Mouse (Mus musculus) embryonic facial prominence, embryonic 12.5 days (tissue): ENCODE results near the gene Gm3676. TPM values are rescaled to one million over a fixed set of nuclear protein-coding genes. Genes with fewer than 3 reads are reported as not detected.
"Not testable (repeated sequence)": the region's sequence is repeated elsewhere in the genome, so short reads cannot be mapped to it uniquely, and the experiment has no call there.

Experiments
- ATAC-seq: fragments of 200-750 bp; cut with Nextera tagmentation; 2 replicates; pipeline ENCODE4 v1.8.0; 2017; ENCODE audit not compliant: insufficient number of reproducible peaks, insufficient read depth, low FRiP score, low TSS enrichment
- H3K27ac ChIP-seq: fragments of 300-500 bp; sonication (generic); 2 replicates; pipeline ENCODE4 v1.5.1; 2016; ENCODE audit warnings: mild to moderate bottlenecking
- H3K27me3 ChIP-seq: fragments of 300-500 bp; sonication (generic); 2 replicates; pipeline ENCODE4 v1.6.1; 2016; ENCODE audit warnings: mild to moderate bottlenecking, moderate library complexity
- H3K36me3 ChIP-seq: fragments of 300-500 bp; sonication (generic); 2 replicates; pipeline ENCODE4 v1.6.1; 2016; ENCODE audit warnings: mild to moderate bottlenecking
- H3K4me1 ChIP-seq: fragments of 300-500 bp; sonication (generic); 2 replicates; pipeline ENCODE4 v1.6.1; 2016
- H3K4me2 ChIP-seq: fragments of 300-500 bp; sonication (generic); replicated peaks from 2 replicates; pipeline ENCODE4 v1.6.1; 2016; ENCODE audit warnings: mild to moderate bottlenecking, moderate library complexity
- H3K4me3 ChIP-seq: fragments of 300-500 bp; sonication (generic); 2 replicates; pipeline ENCODE4 v1.5.1; 2016; ENCODE audit warnings: mild to moderate bottlenecking
- H3K9ac ChIP-seq: fragments of 300-500 bp; sonication (generic); 2 replicates; pipeline ENCODE4 v1.6.1; 2016; ENCODE audit warnings: mild to moderate bottlenecking, moderate library complexity
- H3K9me3 ChIP-seq: fragments of 300-500 bp; sonication (generic); 2 replicates; pipeline ENCODE4 v1.6.1; 2016; ENCODE audit warnings: mild to moderate bottlenecking, moderate library complexity
- WGBS: fragments of 180-500 bp; shearing (Covaris S2); methylation state at CpG from one replicate; pipeline ENCODE4 v1.1.7; 2016; 5-methylcytosine and 5-hydroxymethylcytosine counted together
- polyA plus RNA-seq: library from polyadenylated mRNA; unstranded; fragments of >200 nt; fragmentation: Nextera tagmentation; extraction: Ambion mirVana; gene quantifications from 2 replicates; pipeline ENCODE4 v1.2.1, GENCODE M21; 2016

The Gm3676 gene
- polyA plus RNA-seq, result not detected in 2 replicates

DNA sequence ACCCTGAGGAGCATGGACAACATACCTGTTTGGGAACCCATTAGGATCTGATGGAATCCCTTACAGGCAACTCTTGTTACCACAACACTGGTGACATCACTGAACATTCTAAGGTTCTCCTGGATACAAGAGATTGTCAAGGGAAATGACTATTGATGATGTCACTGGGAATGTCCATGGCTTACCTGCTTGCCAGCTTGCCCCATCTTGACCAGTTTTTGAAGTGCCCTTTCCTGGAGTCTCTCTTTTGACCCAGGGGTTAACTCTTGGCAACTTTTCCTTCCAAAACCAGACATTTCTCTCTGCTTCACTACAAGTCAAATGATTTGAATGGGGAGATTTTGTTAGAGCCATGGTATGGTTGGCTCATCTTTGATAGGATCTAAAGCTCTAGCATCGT, at the start of gene Gm3676:
TSS of gene Gm3676 (minus strand) at position 101 of the 400 bp plus-strand sequence.
- not testable (repeated sequence) for H3K4me2 ChIP-seq, H3K9me3 ChIP-seq, H3K4me3 ChIP-seq, H3K36me3 ChIP-seq, H3K4me1 ChIP-seq, H3K27me3 ChIP-seq, H3K9ac ChIP-seq, H3K27ac ChIP-seq, ATAC-seq
- no CpG with 5 or more reads among the region's 1 CpGs for WGBS

DNA sequence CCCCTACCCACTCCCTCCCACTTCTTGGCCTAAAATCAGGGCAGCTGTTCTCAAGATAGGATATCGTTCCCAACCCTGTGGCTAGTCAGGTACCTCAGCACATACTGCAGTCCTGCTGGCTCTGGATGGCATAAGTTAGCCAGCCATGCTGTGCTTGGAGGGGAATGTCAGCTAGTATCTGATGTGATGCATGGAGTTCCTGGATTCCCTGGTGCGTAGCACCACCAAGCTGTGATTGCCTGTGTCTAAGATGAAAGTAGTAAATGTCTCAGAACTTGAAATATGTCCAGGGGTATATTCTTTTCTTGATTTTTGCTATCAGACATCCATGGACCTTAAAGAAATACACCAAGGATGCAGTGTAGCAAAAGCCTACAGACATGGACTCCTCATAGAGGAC, 1.9 kb upstream of the Gm3676 start:
- not testable (repeated sequence) for H3K4me3 ChIP-seq, ATAC-seq, H3K9me3 ChIP-seq, H3K4me2 ChIP-seq, H3K27me3 ChIP-seq, H3K27ac ChIP-seq, H3K36me3 ChIP-seq, H3K9ac ChIP-seq, H3K4me1 ChIP-seq
- 84% methylated on average over 2 of the region's 2 CpGs for WGBS

DNA sequence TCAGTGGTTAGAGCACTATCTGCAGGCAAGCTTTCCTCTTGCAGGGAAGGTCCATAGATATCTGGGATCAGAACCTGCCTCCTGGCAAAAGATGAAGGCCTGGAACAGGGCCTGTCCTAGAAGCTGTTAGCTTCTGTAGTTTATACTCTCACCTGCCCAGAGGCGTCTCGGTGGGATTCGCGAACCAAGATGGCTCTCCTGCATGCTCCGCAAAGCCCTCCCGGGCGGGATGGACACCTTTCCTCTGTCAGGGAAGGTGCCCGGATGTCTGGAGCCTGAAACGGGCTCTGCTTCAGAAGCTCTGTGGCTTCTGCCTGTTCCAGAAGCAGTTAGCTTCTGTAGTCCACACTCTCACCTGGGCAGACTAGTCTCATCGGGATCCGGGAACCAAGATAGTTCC, 16.1 kb downstream of the Gm3676 start:
- not testable (repeated sequence) for ATAC-seq, H3K4me1 ChIP-seq, H3K27me3 ChIP-seq, H3K27ac ChIP-seq, H3K9ac ChIP-seq, H3K9me3 ChIP-seq, H3K4me3 ChIP-seq, H3K4me2 ChIP-seq, H3K36me3 ChIP-seq
- 96% methylated on average over 9 of the region's 11 CpGs for WGBS

DNA sequence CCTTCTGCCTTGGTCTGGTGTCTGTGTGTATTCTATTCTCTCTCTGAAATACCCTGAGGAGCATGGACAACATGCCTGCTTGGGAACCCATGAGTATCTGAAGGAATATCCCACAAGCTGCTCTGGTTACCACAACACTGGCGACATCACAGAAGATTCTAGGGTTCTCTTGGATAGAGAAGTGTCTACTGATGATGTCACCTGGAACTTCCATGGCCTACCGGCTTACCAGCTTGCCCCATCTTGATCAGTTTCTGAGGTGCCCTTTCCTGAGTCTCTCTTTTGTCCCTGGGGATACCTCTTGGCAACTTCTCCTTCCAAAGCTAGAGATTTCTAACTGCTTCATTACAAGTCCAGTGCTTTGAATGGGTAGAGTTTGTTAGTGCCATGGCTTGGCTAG, 21.8 kb downstream of the Gm3676 start, which contains the start of gene Gm3072:
TSS of gene Gm3072 (minus strand) at position 101 of the 400 bp plus-strand sequence.
- WGBS, result 81% methylated on average over 1 of the region's 2 CpGs
- not testable (repeated sequence) for H3K27me3 ChIP-seq, H3K4me2 ChIP-seq, H3K4me1 ChIP-seq, H3K4me3 ChIP-seq, ATAC-seq, H3K27ac ChIP-seq, H3K9me3 ChIP-seq, H3K36me3 ChIP-seq, H3K9ac ChIP-seq

DNA sequence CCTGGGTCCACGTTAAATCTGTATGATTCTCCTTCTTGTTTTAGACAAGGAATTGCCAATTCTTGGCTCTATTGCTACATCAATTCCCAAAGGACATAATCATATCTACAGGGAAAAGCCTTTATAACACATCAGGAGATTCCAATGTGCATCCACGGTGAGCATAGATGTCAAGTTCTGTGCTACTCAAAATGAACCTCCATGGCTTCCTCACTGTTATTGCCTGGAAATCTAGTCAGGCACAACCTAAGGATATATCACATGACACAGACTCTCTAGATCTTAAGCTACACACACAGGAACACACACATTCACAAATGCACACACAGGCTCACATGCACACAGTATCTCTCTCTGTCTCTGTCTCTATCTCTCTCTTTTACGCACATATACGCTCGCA, 23.8 kb downstream of the Gm3676 start:
- 91% methylated on average over 4 of the region's 5 CpGs for WGBS
- not testable (repeated sequence) for H3K27me3 ChIP-seq, H3K9me3 ChIP-seq

DNA sequence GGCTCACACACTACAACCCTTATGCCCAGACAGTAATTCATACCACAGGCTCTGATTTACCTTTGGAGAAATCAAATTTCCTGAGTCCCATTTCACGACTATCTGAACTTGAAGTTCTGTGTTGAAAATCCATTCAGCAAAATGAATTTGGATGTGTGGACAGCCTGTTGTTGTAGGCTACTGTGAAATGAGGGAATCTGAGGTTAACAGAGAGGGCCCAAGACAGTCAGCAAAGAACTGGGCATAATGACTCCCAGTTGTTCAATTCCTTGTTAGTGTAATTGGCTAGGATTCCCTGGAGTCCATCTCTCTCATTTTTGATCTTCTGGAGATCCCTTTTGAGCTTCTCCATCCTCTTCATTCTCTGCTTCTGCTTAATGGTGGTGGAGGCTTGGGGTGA, 35.6 kb downstream of the Gm3676 start:
- H3K27me3 ChIP-seq, H3K4me2 ChIP-seq, H3K36me3 ChIP-seq, H3K9me3 ChIP-seq, ATAC-seq, H3K4me3 ChIP-seq, H3K27ac ChIP-seq, H3K4me1 ChIP-seq, H3K9ac ChIP-seq: not testable (repeated sequence)
- 94% methylated on average over 1 of the region's 1 CpGs for WGBS

More for the DNA sequence above, 23.8 kb downstream of the Gm3676 start:
- H3K4me3 ChIP-seq, H3K4me1 ChIP-seq, H3K4me2 ChIP-seq, H3K27ac ChIP-seq, H3K9ac ChIP-seq, ATAC-seq, H3K36me3 ChIP-seq: not testable (repeated sequence)

DNA sequence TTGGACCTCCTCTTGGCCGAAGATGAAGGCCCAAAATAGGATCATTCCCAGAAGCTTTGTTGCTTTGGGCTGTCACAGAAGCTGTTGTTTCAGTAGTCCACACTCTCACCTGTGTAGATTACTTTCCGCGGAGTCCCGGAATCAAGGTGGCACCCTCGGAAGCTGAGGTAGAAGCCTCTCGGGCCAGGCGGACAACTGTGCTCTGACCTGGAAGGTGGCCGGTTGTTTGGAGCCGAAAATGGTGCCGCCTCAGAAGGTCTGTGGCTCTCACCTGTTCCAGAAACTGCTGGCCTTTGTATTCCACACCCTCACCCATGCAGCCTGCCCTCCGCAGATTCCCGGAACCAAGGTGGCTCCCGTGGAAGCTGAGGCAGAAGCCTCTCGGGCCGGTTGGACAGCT, 45.4 kb downstream of the Gm3676 start:
- not testable (repeated sequence) for ATAC-seq, H3K36me3 ChIP-seq, H3K27ac ChIP-seq, H3K27me3 ChIP-seq, H3K9me3 ChIP-seq, H3K9ac ChIP-seq, H3K4me3 ChIP-seq, H3K4me1 ChIP-seq, H3K4me2 ChIP-seq
- 93% methylated on average over 15 of the region's 15 CpGs for WGBS

Other genes with a start within 250 kb of the Gm3676 start
- not detected in 2 replicates for gene Gm6482, start 238.2 kb downstream of the Gm3676 start, polyA plus RNA-seq
- gene Gm7954, start 193.0 kb downstream of the Gm3676 start, polyA plus RNA-seq, result not detected in 2 replicates
- not detected in 2 replicates for gene Gm3486, start 157.0 kb downstream of the Gm3676 start, polyA plus RNA-seq
- gene Gm7970, start 90.9 kb downstream of the Gm3676 start, polyA plus RNA-seq, result not detected in 2 replicates
- not detected in 2 replicates for gene 1700049E17Rik2, start 73.3 kb downstream of the Gm3676 start, polyA plus RNA-seq
- not detected in 2 replicates for gene Gm3072, start 21.9 kb downstream of the Gm3676 start, polyA plus RNA-seq
- gene Gm8068, start 55.4 kb upstream of the Gm3676 start, polyA plus RNA-seq, result not detected in 2 replicates
- gene Gm7929, start 104.1 kb upstream of the Gm3676 start, polyA plus RNA-seq, result not detected in 2 replicates
- not detected in 2 replicates for gene Gm47189, start 126.0 kb upstream of the Gm3676 start, polyA plus RNA-seq